Mouse (Mus musculus): ENCODE measurements at regions not wholly inside any gene's neighbourhood (a gene's known extent, or its start where the extent isn't known, plus 50 kb on each side); places are given as distances from the start of the nearest gene placed in this dataset.
A peak's percentile ranks its signal among the peaks of the same experiment; 100 is the strongest.

DNA sequence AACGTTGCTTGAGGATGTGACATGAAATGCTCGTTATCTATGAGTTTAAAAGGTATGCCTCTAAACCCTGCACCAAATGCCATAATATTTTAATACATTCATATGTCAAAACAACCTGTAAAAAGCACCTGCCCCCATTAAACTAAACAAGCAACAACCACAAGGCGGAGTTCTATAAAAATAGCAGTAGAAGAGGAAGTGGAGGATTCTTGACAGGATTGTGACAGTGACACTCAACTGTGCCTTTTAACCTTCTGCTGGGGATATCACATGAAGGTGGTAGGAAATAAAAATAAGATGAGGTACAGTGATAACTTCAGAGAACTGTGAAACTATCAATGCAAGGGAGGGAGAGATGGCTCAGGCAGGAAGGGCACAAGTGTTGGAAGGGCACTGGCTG lies 58.6 kb upstream of the Dbx2 start:
- DNase-seq, result no peak

DNA sequence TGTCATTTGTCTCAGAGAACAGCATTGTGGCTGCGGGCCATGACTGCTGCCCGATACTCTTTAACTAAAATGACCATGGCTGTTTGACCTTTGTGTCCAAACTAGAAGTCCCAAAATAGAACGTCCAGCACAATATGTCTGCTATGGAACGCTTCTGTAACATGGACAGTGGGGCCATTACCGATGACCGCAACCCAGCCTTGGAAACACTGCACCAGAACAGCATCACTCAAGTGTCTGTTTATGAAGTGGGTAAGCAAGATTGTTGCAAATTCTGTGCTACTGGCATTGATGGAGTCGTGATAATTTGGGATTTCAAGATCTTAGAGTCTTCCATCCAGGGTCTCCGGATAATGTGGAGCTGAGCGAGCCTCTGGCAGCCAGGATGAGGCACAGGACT lies 60.2 kb upstream of the Dbx2 start:
- no peak for DNase-seq

DNA sequence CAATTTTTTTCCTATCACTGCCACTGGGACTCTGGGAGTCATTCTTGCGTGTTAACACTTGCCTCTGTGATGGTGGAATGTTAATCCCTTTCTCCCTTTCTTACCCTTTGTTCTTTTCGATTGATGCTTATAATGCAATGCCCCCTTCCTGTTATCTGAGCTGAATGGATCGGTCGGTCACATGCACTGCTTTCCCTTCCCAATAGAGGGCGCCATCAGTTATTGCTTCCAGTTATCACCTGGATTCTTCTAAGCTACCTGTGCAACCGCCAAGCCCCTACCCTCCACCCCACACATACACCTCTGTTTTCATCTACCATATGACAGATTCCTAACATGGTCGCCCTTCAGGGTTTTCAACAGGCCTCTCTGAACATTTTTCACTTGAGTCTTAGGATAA lies 66.9 kb upstream of the Ano6 start:
- DNase-seq, result peak in 1 of 2 experiments; percentile 14

DNA sequence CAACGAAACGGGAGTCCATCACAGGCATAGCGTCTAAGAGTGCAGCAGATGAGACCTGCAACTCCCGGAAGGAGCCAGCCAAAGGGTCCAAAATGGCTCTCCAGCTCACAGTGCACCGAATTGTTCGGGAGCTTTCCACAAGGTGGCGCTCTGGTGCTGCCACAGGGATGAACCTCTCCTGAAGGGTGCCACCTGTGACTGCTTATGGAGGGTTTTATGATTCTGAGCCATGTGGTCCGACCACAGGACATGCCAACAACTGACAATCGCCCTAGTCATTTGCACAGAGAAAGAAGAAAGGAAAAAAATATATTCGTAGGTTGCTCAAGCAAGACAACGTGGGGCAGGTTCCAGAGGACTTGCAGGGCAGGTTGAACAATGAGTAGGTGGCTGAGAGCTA lies 64.8 kb upstream of the Ano6 start:
- peak; percentile 54 to 75 for DNase-seq

DNA sequence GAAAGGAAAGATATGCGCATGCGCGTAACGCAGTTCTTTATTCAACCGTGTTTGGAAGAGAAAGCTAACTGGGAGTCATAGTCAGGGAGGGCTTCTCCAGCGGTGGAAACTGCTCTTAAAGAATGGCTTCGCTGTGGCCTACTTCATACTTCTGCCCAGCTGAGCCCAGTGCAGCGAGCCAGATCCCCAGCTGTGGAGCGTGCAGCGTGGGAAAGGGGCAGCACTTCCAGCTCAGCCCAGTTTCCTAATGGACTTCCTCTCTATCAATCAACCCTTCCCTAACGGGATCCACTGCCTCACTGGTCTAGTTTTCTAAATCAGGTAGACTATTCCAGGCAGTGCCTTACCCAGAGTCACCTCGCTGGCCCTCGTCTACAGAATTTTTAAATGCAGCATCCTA lies 64.1 kb upstream of the Ano6 start:
- no peak for DNase-seq

DNA sequence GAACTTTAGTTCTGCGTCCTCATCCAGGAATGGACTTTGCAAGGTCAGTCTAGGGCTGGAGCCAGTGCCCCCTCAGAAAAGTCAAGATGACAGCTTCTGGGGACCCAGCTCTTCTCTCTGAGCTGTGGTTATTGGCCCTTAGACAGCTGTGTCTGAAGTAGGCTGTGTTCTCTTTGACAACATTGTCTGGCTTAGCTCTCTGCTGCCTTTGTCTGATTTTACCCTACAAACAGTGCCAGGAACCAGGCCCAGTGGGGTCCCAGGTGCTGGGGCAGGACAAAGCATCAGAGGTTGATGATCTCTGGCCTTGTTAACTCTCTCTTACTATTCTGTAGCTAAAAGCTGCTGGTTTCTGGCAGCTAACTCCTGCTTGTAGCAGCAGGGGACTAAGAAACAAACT lies 54.9 kb upstream of the Ano6 start:
- DNase-seq, result no peak
